20 mouse cellular contexts compared by ENCODE assay signal in the genomic region with DNA sequence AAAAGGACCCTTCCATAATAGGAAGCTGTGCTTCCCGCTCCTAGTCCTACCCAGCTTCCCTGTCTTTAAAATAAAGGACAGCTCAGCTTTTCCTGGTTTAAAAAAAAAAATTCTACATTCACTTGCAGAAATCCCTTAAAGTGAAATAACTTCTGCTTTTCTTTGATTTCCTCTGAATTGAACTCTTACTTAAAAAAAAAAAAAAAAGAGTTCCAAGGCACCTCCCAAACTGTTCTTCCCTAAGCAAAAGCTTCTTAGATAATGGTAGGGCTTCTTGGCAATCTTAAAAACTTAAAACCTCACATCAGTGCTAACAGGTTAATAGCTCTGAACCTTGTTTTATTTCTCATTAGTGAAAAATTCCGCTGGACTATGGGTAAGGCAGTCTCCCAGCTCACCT. TPM values are rescaled to one million over a fixed set of nuclear protein-coding genes. Genes with fewer than 3 reads are reported as not detected.
"Had no signal": no experiment of that assay in that cellular context is flagged by ENCODE, and none has a peak within 500 bp of the region (broad histone marks: within the 10 kb centered on the region; RNA-seq: fewer than 3 reads in every experiment).

No protein-coding gene starts in this region.

- H3K4me3 ChIP-seq: neural tube, embryonic 15.5 days had no signal

- DNase-seq: kidney, adult 18-20 months; layer of hippocampus, adult 9-11 months; layer of hippocampus, postnatal 36 days; liver, postnatal 0 days; lung, postnatal 14 days; midbrain, embryonic 14.5 days; spleen, adult 18-20 months; thymus, adult 18-20 months; thymus, postnatal 14 days had no signal

- H3K9ac ChIP-seq: limb, embryonic 12.5 days; lung, embryonic 15.5 days had no signal

- H3K27me3 ChIP-seq: kidney, embryonic 15.5 days; limb, embryonic 12.5 days; liver, embryonic 12.5 days; lung, embryonic 15.5 days; neural tube, embryonic 15.5 days had no signal

- H3K9me3 ChIP-seq: kidney, embryonic 15.5 days; limb, embryonic 12.5 days; liver, embryonic 12.5 days; lung, embryonic 15.5 days; midbrain, embryonic 10.5 days; neural tube, embryonic 15.5 days had no signal

- H3K27ac ChIP-seq: kidney, embryonic 15.5 days; limb, embryonic 12.5 days; liver, embryonic 12.5 days; lung, embryonic 15.5 days; midbrain, embryonic 10.5 days; neural tube, embryonic 15.5 days had no signal

- H3K4me1 ChIP-seq: neural tube, embryonic 15.5 days had no signal

RNA-seq across cellular contexts. Expression of gene Gm11634, which starts 15.9 kb away (rescaled TPM):
- total RNA-seq: layer of hippocampus, postnatal 36 days; left cerebral cortex, adult 8-10 months; left cerebral cortex, postnatal 25 days had no signal
- polyA plus RNA-seq: kidney, embryonic 15.5 days; limb, embryonic 12.5 days; liver, embryonic 12.5 days; liver, postnatal 0 days; lung, embryonic 15.5 days; midbrain, embryonic 14.5 days; myocyte; neural tube, embryonic 11.5 days; neural tube, embryonic 15.5 days; stomach, embryonic 14.5 days had no signal
